Mouse (Mus musculus) cerebellum, adult 2 months (tissue): ENCODE data around the gene Uhrf2.

Source experiments
- CTCF ChIP-seq: fragments of 200-500 bp; IDR thresholded peaks from 2 replicates; pipeline ENCODE4 v1.5.1; 2011; ENCODE audit warnings: low read depth, mild to moderate bottlenecking, control low read depth, low read length, moderate library complexity, borderline replicate concordance; ENCODE audit not compliant: insufficient read depth
- POLR2A ChIP-seq: fragments of 200-500 bp; IDR thresholded peaks from 2 replicates; pipeline ENCODE4 v1.6.1; 2011; ENCODE audit warnings: low read length, control low read depth, borderline replicate concordance; ENCODE audit not compliant: insufficient read depth

GRCm38 (mm10) chr19:30030636-30031467 lies 539 bp downstream of the Uhrf2 start:
- TF ChIP-seq POLR2A (no peak), CTCF (no peak)
